ENCODE assay signal across 16 mouse cellular contexts in genomic region chr3:37767147-37768015, GRCm38 (mm10). TPM values are rescaled to one million over a fixed set of nuclear protein-coding genes. Genes with fewer than 3 reads are reported as not detected.
DNase-seq lines count a peak whose midpoint lies in the region; ATAC-seq and TF ChIP-seq lines count a peak whose summit lies in the region.
"Had no signal": no experiment of that assay in that cellular context is flagged by ENCODE, and none has a peak within 500 bp of the region (broad histone marks: within the 10 kb centered on the region; RNA-seq: fewer than 3 reads in every experiment).

No protein-coding gene starts in this region.

- ATAC-seq in frontal cortex, adult (ENCODE audit: low TSS enrichment), result no peak

- H3K4me1 ChIP-seq in brown adipose tissue, adult 24 weeks (ENCODE audit: control insufficient read depth, insufficient read depth, insufficient read length, low read length), result peaks cover 14% of the 10 kb centered on the region; the same call in 1 of the 2 replicates
- H3K4me1 ChIP-seq in limb, embryonic 10.5 days, result peaks cover 38% of the 10 kb centered on the region

- DNase-seq in gastrocnemius, adult 2 months, result no peak
- no peak for DNase-seq in gastrocnemius, postnatal 25 days
- DNase-seq in kidney, postnatal 4 days, result peak; percentile 22 to 25
- DNase-seq in kidney, adult 18-20 months, result no peak
- no peak for DNase-seq in limb, embryonic 10.5 days (ENCODE audit: low spot score)
- DNase-seq in left cerebral cortex, postnatal 25 days (ENCODE audit: low spot score in 2 of 2), result no peak
- DNase-seq: adrenal gland, adult 2 months; cerebellum, adult 9-11 months; heart, adult 18-20 months; kidney, postnatal 14 days; lung, postnatal 14 days; thymus, postnatal 4 days had no signal

- intact Hi-C loops in gastrocnemius, adult 2 months (cut with DNase I), result loop anchor here (5.0 kb wide), 1 partner anchor 125 kb away; no protein-coding TSS in a partner anchor
- intact Hi-C loops in left cerebral cortex, postnatal 25 days (cut with DNase I), result no loop called here

- H3K9me3 ChIP-seq in limb, embryonic 10.5 days (replicated peaks), result no peaks in the 10 kb centered on the region
- H3K9me3 ChIP-seq: limb, embryonic 15.5 days; midbrain, embryonic 15.5 days had no signal

- H3K27me3 ChIP-seq in limb, embryonic 10.5 days (ENCODE audit: low read depth, poor library complexity, severe bottlenecking), result no peaks in the 10 kb centered on the region
- H3K27me3 ChIP-seq: limb, embryonic 15.5 days; midbrain, embryonic 15.5 days had no signal

- H3K36me3 ChIP-seq in limb, embryonic 10.5 days, result no peaks in the 10 kb centered on the region
- H3K36me3 ChIP-seq: limb, embryonic 15.5 days; midbrain, embryonic 15.5 days had no signal

- no peak overlapping the region for H3K4me3 ChIP-seq in gastrocnemius, adult 2 months
- H3K4me3 ChIP-seq in brown adipose tissue, adult 24 weeks (ENCODE audit: insufficient read depth, low read depth, low read length), result no peak overlapping the region
- no peak overlapping the region for H3K4me3 ChIP-seq in limb, embryonic 10.5 days
- H3K4me3 ChIP-seq: limb, embryonic 15.5 days; midbrain, embryonic 15.5 days had no signal

- peak overlapping the region; percentile 88 for H3K27ac ChIP-seq in gastrocnemius, adult 2 months
- H3K27ac ChIP-seq in brown adipose tissue, adult 24 weeks (replicated peaks; ENCODE audit: low read depth, low read length), result peak overlapping the region; percentile 40
- peak overlapping the region; percentile 39 for H3K27ac ChIP-seq in limb, embryonic 10.5 days

- WGBS in limb, embryonic 10.5 days, result 59% methylated on average over 12 of the region's 12 CpGs

- no peak for TF ChIP-seq CTCF in gastrocnemius, adult 2 months (IDR thresholded peaks at IDR 0.05)

RNA-seq across cellular contexts. Expression of gene Gm5148, which starts 43.1 kb away (rescaled TPM):
- under 1 TPM in 1 of 2 experiments, not detected in 1; 0.25 TPM for total RNA-seq in gastrocnemius, adult 2 months (2021)
- under 1 TPM in 1 of 2 experiments, not detected in 1; 0.18 TPM for total RNA-seq in gastrocnemius, postnatal 25 days (2021)
- polyA plus RNA-seq in brown adipose tissue, adult 24 weeks (2012; ENCODE audit: insufficient read depth, insufficient read length, missing spikeins), result 1.4 TPM in 1 of 2 replicates, not detected in the other
- 4.6 and 5.7 TPM in 2 replicates for polyA plus RNA-seq in limb, embryonic 10.5 days (2016; fragmentation: Nextera tagmentation; extraction: Ambion mirVana)
- 1 to 10 TPM; 3.3 to 3.4 TPM for total RNA-seq in left cerebral cortex, postnatal 25 days (2021)
- total RNA-seq: heart, adult 18-20 months had no signal

Comparison
In these comparisons a context has a peak if more than half of its experiments do, and no peak if none do; other contexts are left out.
1. DNase-seq: peak in kidney, postnatal 4 days (2 of 2); none in gastrocnemius, adult 2 months (single experiment), gastrocnemius, postnatal 25 days (single experiment), kidney, adult 18-20 months (single experiment), limb, embryonic 10.5 days (single experiment) and left cerebral cortex, postnatal 25 days (0 of 2).
2. Peak in every context shown above with its lines, with median percentiles within 50 percentile points of each other: H3K27ac ChIP-seq.